Mouse (Mus musculus): ENCODE results near the gene 9930111J21Rik2.
"Not testable (repeated sequence)": the region's sequence is repeated elsewhere in the genome, so short reads cannot be mapped to it uniquely, and the experiment has no call there.

9930111J21Rik2 gene

DNA sequence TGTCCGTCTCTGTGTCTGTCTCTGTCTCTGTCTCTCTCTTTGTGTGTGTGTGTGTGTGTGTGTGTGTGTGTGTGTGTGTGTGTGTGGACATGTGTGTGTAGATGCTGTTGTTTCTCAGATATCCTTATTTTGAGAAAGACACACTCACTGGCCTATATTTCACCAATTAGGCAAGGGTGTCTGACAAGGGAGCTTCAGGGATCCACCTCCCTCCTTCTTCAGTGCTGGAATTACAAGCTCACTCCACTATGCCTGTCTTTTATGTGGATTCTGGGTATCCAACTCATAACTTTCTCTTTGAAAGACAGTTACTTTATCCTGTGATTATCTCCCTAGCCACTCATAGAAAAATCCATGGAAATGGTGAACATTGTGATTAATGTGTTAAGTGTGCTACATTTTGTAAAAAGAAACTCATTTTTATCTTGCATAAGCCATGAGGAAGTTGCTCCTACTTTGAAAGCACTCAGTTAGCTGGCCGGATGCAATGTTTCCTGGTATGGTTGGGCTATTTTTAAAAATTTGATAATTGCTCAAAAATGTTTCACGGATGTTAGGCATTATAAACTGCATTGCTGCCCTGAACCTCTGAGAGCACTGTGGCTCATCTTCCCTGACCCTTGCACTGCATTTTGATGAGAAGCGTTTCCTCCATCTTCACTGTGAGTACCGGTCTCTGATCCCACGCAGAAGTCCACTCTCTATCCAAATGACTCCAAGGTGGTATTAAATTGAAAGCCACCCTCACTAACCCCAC lies 25.1 kb upstream of the 9930111J21Rik2 start, which contains the start of gene Ifi47:
Ifi47 (plus strand) TSS at position 587 of the 757 bp plus-strand sequence.
- peak; percentile 59 for DNase-seq

GRCm38 (mm10) chr11:49068358-49068757 lies 17.3 kb upstream of the 9930111J21Rik2 start:
- no peak for DNase-seq

DNA sequence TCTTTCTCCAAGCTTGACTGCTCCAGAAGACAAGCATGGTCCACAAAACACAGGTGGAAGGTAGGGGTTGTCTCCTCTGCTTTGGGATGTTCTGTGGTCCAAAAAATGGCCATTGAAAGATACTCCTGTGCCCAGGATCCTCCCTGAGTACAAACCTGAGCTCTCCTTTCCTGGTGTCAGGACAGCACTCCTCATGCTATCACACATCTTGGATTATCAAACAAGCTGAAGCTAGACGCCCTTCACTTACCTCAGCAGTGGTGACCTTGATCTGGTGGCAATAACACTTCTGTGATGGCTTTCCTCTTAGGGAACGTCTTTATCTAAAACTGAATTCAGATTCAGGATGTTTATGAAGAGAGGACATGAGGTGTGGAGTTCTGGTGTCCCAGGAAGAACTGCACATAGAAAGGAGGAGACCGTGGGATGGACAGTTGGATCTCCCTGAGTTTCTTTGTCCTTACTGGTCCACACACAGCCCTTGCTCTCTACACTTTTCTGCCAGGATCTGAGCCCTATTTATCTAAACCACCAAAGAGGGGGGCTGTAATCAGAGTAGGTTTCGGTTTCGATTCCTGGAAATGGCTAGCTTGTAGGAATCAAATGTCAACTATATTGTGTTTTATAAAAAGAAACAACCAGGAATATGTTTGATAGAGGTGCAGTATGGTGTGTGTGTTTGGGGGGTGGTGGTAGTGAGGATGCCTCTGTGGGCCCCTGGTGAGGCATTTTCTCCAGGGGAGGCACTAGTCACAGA lies 12.8 kb upstream of the 9930111J21Rik2 start, which contains the start of gene Tgtp2:
Tgtp2 (minus strand) TSS at position 494 of the 757 bp plus-strand sequence.
- not testable (repeated sequence) for DNase-seq

DNA sequence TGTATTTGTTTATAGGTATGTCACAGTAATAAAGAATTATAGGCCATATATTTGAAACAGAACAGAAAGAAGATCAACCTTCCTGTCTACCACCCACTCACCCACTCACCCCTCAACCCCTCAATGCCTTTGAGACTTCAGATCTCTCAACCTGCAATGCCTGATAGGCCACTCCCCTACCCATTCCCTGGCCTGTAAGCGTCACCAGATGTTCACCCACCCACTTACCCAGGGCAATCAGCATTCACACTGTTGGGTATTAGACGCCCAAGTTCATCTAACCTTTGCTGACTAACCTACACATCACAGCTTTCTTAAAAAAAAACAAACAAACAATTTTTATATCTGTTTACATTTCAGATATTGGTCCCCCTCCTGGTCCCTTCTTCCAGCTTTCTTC lies 10.8 kb upstream of the 9930111J21Rik2 start:
- DNase-seq, result not testable (repeated sequence)

DNA sequence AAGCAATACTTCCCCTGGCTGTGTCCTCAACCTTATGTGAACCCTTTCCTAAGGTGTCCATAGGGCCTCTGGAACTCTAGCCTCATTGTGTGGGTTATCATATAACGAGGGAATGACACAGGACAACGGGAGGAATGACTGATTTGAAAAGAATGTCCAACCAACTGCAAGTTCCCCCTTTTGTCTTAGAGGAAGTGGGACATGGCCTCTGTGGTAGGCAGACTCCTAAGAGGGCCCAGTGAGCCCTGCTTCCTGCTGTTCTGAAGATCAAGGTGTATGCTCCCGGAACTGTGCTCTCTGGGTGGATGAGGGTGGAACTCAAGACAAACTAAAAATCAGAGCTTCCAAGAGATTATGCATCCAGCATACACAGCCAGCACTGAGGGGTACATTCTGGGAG lies 9.0 kb upstream of the 9930111J21Rik2 start:
- DNase-seq, result not testable (repeated sequence)

- DNase-seq, result not testable (repeated sequence)
Measured at GRCm38 (mm10) chr11:49051894-49052293, 852 bp upstream of the 9930111J21Rik2 start.

DNA sequence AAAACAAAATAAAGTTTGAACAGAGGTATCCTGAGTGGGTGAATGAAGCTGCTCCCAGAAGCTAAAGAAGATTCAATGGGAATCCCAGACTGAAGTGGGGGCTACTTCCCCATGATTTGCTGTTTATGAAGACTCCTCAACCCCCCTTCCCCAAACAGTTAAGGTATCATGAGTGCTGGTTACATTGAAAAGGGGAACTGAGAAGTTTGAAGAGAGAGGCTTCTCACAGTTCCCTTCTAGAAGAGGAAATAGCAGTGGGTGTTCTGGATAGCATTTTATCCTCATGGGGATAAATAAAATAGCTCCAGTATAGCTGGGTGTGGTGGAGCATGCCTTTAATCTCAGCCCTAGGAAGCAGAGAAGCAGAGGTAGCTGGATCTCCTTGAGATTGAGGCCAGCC lies 978 bp downstream of the 9930111J21Rik2 start:
- DNase-seq, result not testable (repeated sequence)

DNA sequence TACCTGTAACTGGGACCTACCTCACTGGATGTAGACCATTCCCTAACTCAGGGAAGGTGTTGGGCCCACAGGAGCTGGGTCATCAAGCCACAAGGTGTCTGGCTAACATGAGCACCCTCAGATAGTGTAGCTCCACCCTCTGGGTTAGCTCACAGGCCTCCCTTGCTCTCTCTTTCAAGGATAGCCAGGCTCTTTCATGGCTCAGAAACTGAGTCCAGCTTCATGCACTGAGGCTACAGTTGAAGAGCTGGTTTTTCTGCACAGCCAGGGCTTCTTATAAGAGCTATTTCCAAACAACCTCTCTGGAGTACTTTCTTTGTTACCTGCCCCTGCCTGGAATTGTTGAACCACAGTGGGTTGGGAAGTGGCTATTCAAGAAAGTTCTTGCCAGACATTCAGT lies 39.0 kb downstream of the 9930111J21Rik2 start:
- not testable (repeated sequence) for DNase-seq

- peak; percentile 14 for DNase-seq
Measured at GRCm38 (mm10) chr11:49006785-49007184, 44.3 kb downstream of the 9930111J21Rik2 start.

DNA sequence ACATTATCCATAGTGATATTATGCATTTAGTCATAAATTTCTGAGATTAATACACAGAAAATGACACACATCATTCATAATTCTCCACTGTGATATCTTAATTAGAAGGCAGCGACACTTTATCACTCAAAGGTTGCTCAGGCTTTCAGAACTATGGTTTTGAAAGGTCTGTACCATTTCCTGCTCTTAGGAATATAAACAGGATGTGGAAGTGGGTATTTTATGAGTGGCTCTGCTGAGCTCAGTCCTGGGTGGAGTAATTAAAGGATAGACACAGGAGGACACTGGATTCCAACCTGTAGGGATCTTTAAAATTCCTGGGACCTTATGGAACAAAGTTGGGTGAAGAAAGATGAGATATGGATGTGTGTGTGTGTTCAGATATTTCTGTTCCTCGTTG lies 44.7 kb downstream of the 9930111J21Rik2 start:
- DNase-seq, result not testable (repeated sequence)

DNA sequence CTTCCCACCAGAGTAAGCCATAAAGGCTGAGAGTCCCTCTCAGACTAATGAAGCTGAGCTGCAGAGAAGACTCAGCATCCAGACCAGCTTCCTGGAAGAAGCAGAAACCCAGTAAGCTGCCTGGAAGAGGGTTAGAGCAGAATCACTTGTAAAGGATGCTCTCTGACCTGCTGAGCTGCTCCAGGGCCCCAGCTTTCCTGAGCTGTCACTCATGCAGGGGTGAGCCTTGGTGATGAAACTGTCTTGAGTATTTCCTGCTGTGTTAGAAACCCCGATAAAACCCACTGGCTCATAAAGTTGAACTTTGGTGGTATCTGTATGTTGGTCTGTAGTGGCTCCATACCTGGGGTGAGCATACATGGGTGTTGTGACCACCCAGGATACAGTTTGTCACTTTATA lies 50.6 kb downstream of the 9930111J21Rik2 start:
- not testable (repeated sequence) for DNase-seq

DNA sequence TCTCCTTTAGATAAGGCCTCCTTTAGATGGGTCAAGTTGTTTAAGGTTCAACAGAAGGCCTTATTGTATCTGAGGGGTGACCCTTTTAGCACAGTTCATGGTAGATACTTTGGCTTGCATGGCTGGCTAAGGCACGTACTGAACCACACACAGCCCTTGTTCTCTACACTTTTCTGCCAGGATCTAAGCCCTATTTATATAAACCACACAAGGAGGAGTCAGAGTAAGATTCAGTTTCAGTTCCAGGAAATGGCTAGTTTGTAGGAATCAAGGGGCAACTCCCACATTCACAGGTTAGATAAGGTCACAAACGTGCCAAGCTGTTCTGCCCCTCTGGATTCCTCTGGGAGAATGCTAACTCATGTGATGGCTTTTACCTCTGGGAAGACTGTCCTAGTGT lies 57.0 kb downstream of the 9930111J21Rik2 start, which contains the start of gene Tgtp1:
Tgtp1 (minus strand) TSS at position 155 of the 400 bp plus-strand sequence.
- not testable (repeated sequence) for DNase-seq

GRCm38 (mm10) chr11:48993296-48993695 lies 57.7 kb downstream of the 9930111J21Rik2 start:
- DNase-seq, result not testable (repeated sequence)

DNA sequence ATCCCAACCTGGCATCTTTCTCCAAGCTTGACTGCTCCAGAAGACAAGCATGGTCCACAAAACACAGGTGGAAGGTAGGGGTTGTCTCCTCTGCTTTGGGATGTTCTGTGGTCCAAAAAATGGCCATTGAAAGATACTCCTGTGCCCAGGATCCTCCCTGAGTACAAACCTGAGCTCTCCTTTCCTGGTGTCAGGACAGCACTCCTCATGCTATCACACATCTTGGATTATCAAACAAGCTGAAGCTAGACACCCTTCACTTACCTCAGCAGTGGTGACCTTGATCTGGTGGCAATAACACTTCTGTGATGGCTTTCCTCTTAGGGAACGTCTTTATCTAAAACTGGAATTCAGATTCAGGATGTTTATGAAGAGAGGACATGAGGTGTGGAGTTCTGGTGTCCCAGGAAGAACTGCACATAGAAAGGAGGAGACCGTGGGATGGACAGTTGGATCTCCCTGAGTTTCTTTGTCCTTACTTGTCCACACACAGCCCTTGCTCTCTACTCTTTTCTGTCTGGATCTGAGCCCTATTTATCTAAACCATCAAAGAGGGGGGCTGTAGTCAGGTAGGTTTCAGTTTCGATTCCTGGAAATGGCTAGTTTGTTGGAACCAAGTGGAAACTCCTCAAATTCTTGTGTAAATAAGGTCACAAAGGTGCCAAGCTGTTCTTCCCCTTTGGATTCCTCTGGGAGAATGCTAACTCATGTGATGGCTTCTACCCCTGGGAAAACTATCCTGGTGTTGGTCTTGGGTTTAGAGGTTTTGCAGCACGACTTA lies 59.1 kb downstream of the 9930111J21Rik2 start, which contains the start of gene Gm12185:
Gm12185 (minus strand) TSS at position 487 of the 781 bp plus-strand sequence.
- peak; percentile 29 for DNase-seq

- DNase-seq, result not testable (repeated sequence)
Measured at GRCm38 (mm10) chr11:48989981-48990380, 61.1 kb downstream of the 9930111J21Rik2 start.

DNA sequence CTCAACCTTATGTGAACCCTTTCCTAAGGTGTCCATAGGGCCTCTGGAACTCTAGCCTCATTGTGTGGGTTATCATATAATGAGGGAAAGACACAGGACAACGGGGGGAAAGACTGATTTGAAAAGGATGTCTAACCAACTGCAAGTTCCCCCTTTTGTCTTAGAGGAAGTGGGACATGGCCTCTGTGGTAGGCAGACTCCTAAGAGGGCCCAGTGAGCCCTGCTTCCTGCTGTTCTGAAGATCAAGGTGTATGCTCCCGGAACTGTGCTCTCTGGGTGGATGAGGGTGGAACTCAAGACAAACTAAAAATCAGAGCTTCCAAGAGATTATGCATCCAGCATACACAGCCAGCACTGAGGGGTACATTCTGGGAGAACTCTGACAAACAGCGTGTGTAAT lies 62.8 kb downstream of the 9930111J21Rik2 start:
- DNase-seq, result not testable (repeated sequence)

- not testable (repeated sequence) for DNase-seq
Measured at GRCm38 (mm10) chr11:48982848-48983247, 68.2 kb downstream of the 9930111J21Rik2 start.

DNA sequence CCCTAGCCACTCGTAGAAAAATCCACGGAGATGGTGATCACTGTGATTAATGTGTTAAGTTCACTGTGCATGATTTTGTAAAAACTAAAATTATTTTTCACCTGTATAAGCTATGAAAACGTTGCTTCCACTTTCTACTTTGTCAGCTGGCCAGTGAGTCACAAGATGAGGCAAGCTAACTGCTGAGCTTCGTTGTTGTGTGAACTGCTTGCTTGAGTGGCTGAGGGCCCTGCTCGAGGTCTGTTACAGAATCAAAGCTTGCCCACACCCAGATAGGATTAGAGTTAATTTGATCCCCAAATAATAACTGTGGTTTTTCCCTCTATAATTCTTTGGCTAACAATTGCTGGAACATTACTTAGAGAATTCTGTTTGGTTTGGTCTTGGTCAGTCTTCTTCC lies 71.0 kb downstream of the 9930111J21Rik2 start:
- DNase-seq, result not testable (repeated sequence)

- not testable (repeated sequence) for DNase-seq
Measured at GRCm38 (mm10) chr11:48979251-48979650, 71.8 kb downstream of the 9930111J21Rik2 start, which contains the start of gene 9930111J21Rik1. Gene 9930111J21Rik1 (minus strand): TSS chr11:48979398.

- not testable (repeated sequence) for DNase-seq
Measured at GRCm38 (mm10) chr11:48978240-48978939, 72.7 kb downstream of the 9930111J21Rik2 start, which contains the start of gene Olfr56. Gene Olfr56 (plus strand): TSS chr11:48978889.

GRCm38 (mm10) chr11:48974686-48975085 lies 76.4 kb downstream of the 9930111J21Rik2 start:
- DNase-seq, result not testable (repeated sequence)
